Mouse (Mus musculus) thymus, adult 2 months (tissue): ENCODE measurements around the gene Lmtk2.

ENCODE experiments used
- CTCF ChIP-seq: fragments of 200-500 bp; IDR thresholded peaks from 2 replicates; pipeline ENCODE4 v1.5.1; 2012; ENCODE audit warnings: mild to moderate bottlenecking, control low read depth, low read length, moderate library complexity, borderline replicate concordance; ENCODE audit not compliant: control insufficient read depth, poor library complexity, insufficient read depth; ENCODE audit errors: extremely low read depth
- POLR2A ChIP-seq: fragments of 200-500 bp; IDR thresholded peaks from 2 replicates; pipeline ENCODE4 v1.6.1; 2012; ENCODE audit warnings: mild to moderate bottlenecking, low read length, control low read depth, moderate library complexity; ENCODE audit not compliant: control insufficient read depth, poor library complexity, insufficient read depth; ENCODE audit errors: extremely low read depth

- no peak for TF ChIP-seq POLR2A
- TF ChIP-seq CTCF = no peak
These were observed 134.0 kb downstream of the Lmtk2 start for GRCm38 (mm10) chr5:144234222-144234621.
